Mouse (Mus musculus) urinary bladder, postnatal 10 days (tissue): ENCODE measurements around the gene Ndufb5.
"Not testable (repeated sequence)": the region's sequence is repeated elsewhere in the genome, so short reads cannot be mapped to it uniquely, and the experiment has no call there.

ENCODE experiments used
- DNase-seq: peaks from one replicate; pipeline ENCODE4 v3.0.0; 2022; ENCODE audit warnings: low spot score

Gene Ndufb5

GRCm38 (mm10) chr3:32727861-32728260 lies 8.9 kb upstream of the Ndufb5 start:
- DNase-seq = no peak

- DNase-seq = no peak
Measured at GRCm38 (mm10) chr3:32737172-32737655, 424 bp downstream of the Ndufb5 start, which contains the start of gene Mrpl47. Mrpl47 (minus strand) TSS chr3:32737605.

GRCm38 (mm10) chr3:32738549-32738948 lies 1.8 kb downstream of the Ndufb5 start:
- no peak for DNase-seq

GRCm38 (mm10) chr3:32742276-32742780 lies 5.5 kb downstream of the Ndufb5 start:
- DNase-seq = no peak

GRCm38 (mm10) chr3:32745001-32745400 lies 8.2 kb downstream of the Ndufb5 start:
- no peak for DNase-seq

- not testable (repeated sequence) for DNase-seq
Measured at GRCm38 (mm10) chr3:32745426-32745825, 8.6 kb downstream of the Ndufb5 start.

GRCm38 (mm10) chr3:32748384-32748783 lies 11.6 kb downstream of the Ndufb5 start:
- DNase-seq = no peak

- DNase-seq = no peak
Measured at GRCm38 (mm10) chr3:32749820-32750579, 13.2 kb downstream of the Ndufb5 start.

- DNase-seq = no peak
Measured at GRCm38 (mm10) chr3:32754384-32754915, 17.7 kb downstream of the Ndufb5 start.

GRCm38 (mm10) chr3:32759212-32759611 lies 22.4 kb downstream of the Ndufb5 start:
- DNase-seq = no peak

- no peak for DNase-seq
Measured at GRCm38 (mm10) chr3:32762962-32763361, 26.2 kb downstream of the Ndufb5 start.

GRCm38 (mm10) chr3:32763902-32764301 lies 27.1 kb downstream of the Ndufb5 start:
- no peak for DNase-seq

- DNase-seq = no peak
Measured at GRCm38 (mm10) chr3:32770781-32771180, 34.0 kb downstream of the Ndufb5 start.
